Mouse (Mus musculus): ENCODE measurements around the gene Ufsp2.
A peak's percentile ranks its signal among the peaks of the same experiment; 100 is the strongest.

- peak; percentile 69 for TF ChIP-seq CTCF (IDR thresholded peaks at IDR 0.05)
- TF ChIP-seq EP300 (IDR thresholded peaks at IDR 0.05) = no peak
Observed at GRCm38 (mm10) chr8:45998228-45998627, 22.9 kb downstream of the Ufsp2 start.

All from lung, postnatal 0 days (tissue).